Mouse (Mus musculus): Measurements from ENCODE around the gene BC048562.

GRCm38 (mm10) chr9:108494905-108495304 lies 58.6 kb downstream of the BC048562 start:
- TF ChIP-seq POLR2A (IDR thresholded peaks at IDR 0.05; ENCODE audit: extremely low read depth, insufficient read depth, low read length) (no peak), CTCF (IDR thresholded peaks at IDR 0.05; ENCODE audit: extremely low read depth, insufficient read depth, low read length) (no peak)
